Mouse (Mus musculus) G1E (cell line): Measurements from ENCODE around the gene Ace3.

Experiments
- CTCF ChIP-seq: IDR thresholded peaks from 2 replicates; pipeline ENCODE4 v1.5.1; 2012; ENCODE audit warnings: low read depth, low read length, inconsistent platforms, mixed read lengths
- GATA1 ChIP-seq: IDR thresholded peaks from 2 replicates; pipeline ENCODE4 v1.6.1; 2012; ENCODE audit warnings: borderline replicate concordance, low read length, inconsistent platforms, mixed read lengths

DNA sequence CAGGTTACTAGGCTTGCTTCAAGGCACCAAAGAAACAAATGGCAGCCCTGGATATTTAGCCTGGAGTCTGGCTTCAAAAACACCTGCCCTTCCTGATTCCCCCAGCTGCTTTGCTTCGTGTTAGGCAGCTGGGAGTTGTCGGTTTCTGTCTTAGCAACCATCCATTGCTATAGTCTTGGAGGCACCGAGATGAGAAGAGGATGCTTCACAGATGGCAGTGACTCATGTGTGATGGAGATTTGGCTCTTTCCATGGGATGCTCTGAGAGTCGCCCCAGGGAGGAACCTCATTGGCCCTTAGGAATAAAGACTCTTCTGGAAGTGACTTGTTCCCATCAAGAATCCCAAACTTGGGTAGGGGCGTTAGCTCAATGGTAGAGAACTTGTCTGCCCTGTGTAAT lies 22.0 kb downstream of the Ace3 start:
- TF ChIP-seq GATA1, result no peak
- TF ChIP-seq CTCF, result no peak
